Mouse (Mus musculus): ENCODE data around the gene Sh3d21. TPM values are rescaled to one million over a fixed set of nuclear protein-coding genes. Genes with fewer than 3 reads are reported as not detected.
A peak's percentile ranks its signal among the peaks of the same experiment; 100 is the strongest.

Gene Sh3d21
- total RNA-seq, 2 experiments from 2014 or later, result 0.59 to 0.81 TPM

DNA sequence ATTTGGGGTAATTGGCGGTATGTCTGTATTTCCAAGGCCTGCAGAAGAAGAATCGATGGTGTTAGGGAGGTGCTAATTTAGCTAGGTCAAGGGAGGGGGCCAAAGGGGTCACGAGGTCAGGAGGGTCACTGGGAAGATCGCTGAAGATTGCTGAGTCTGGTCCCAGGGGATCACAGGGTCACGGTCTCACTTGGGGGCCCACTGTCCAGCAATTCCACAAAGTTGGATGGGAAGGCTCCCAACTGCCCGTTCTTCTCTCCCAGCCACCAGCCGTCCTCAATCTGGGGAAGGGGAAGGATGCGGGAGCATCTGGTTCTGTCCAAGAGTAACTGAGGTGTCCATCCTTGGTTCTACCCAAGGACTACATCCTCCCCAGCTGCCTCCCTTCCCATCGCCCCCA lies 1.3 kb downstream of the Sh3d21 start:
- TF ChIP-seq CTCF (conservative IDR thresholded peaks at IDR 0.05), result no peak
- DNase-seq (ENCODE audit: low spot score in 2 of 2), result no peak
- no peak overlapping the region; the same call in 1 of the 2 replicates for H3K27ac ChIP-seq
- H3K4me3 ChIP-seq, result peak overlapping the region; percentile 83; the same call in 1 of the 2 replicates

DNA sequence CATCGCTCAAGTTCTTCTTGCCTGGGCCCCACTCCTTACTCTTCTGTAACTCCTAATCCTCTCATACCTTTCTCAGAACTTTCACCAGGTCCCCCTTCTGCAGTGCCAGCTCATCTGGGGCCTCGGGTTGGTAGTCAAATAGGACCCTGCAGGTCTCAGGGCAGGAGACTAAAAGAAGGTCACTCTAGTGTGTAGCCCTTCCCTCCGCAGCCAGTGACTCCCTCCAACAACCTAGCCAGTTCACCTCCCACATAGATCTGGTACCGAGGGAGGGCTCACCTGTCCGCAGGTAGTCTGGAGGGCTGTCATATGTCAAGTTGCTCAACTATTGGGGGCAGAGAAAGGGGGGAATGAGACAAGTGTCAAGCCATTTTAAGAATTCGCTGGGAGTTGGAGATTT lies 1.8 kb downstream of the Sh3d21 start:
- Histone ChIP-seq H3K4me3 (no peak overlapping the region), H3K27ac (no peak overlapping the region)
- TF ChIP-seq CTCF (conservative IDR thresholded peaks at IDR 0.05), result no peak
- no peak for DNase-seq (ENCODE audit: low spot score in 2 of 2)

DNA sequence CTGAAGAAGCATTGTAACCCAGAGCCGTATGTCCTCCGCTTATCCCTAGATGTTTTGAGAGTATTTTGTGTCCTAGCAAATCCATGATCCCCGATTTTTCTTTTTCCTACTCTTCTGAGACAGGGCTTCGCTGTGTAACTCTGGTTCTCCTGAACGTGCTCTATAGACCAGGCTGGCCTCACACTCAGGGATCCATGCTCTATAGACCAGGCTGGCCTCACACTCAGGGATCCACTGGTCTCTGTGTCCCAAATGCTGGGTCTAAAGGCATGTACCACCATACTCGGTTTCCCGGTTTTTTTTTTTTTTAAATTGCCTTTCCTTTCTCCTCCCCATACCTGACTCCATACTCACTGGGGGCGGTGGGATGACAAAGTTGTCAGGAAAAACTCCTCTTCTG lies 2.3 kb downstream of the Sh3d21 start:
- H3K4me3 ChIP-seq, result no peak overlapping the region
- H3K27ac ChIP-seq, result no peak overlapping the region
- TF ChIP-seq CTCF (conservative IDR thresholded peaks at IDR 0.05), result no peak
- DNase-seq (ENCODE audit: low spot score in 2 of 2), result no peak

DNA sequence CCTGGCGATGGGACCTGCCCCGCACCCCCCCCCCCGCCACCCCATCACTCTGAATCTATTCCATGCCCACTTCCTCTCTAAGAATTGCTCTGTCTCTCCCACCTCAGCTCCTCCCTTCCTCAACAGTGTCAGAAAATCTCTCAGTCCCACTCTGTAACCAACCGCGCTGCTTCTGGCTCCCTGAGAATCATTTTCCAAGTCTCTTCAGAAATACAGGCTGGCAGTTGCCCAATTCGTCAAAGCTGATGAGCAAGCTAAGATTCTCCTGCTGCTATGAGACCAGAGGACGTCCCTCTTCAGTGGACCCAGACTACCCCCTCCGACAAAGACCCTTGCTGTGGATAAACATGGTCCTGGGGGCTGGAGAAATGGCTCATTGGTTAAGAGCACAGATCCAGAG lies 3.8 kb downstream of the Sh3d21 start:
- TF ChIP-seq CTCF (conservative IDR thresholded peaks at IDR 0.05), result no peak
- Histone ChIP-seq H3K27ac (no peak overlapping the region), H3K4me3 (no peak overlapping the region)
- DNase-seq (ENCODE audit: low spot score in 2 of 2), result no peak

DNA sequence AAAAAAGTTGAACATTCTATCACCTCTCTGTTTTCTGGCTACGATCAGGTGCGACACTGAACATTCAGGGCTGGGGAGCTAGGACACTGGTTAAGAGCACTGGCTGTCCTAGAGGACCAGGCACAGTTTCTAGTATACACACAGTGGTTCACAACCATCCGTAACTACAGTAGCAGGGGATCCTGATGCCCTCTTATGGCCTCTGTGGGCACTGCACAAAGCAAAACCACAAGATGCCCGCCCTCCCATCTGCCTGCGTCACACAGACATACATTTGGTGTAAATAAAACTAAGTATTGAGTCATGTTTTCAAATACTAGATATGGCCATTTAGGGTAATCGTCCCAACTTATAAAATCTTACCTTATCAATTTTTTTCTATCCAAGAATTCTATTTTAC lies 5.7 kb downstream of the Sh3d21 start:
- H3K4me3 ChIP-seq, result no peak overlapping the region
- TF ChIP-seq CTCF (conservative IDR thresholded peaks at IDR 0.05), result peak; percentile 52

DNA sequence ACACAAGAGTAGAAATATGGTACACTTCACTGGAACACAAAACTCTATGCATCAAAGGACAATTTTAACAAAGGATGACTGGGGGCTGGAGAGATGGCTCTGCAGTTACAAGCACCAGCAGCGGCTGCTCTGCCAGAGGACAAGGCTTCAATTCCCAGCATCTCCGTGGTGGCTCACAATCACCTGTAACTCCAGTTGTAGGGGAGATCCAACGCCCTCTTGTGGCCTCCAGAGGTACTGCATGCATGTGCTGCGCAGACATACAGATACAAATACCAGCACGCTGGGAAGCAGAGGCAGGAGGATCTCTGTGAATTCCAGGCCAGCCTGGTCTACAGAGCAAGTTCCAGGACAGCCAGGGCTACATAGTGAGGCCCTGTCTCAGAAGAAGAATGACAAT lies 6.7 kb downstream of the Sh3d21 start:
- peak; percentile 80 for TF ChIP-seq CTCF (conservative IDR thresholded peaks at IDR 0.05)
- H3K4me3 ChIP-seq, result no peak overlapping the region
- H3K27ac ChIP-seq, result no peak overlapping the region
- DNase-seq (ENCODE audit: low spot score in 2 of 2), result no peak

More for the DNA sequence above, 5.7 kb downstream of the Sh3d21 start:
- DNase-seq (ENCODE audit: low spot score in 2 of 2), result no peak
- H3K27ac ChIP-seq, result no peak overlapping the region

DNA sequence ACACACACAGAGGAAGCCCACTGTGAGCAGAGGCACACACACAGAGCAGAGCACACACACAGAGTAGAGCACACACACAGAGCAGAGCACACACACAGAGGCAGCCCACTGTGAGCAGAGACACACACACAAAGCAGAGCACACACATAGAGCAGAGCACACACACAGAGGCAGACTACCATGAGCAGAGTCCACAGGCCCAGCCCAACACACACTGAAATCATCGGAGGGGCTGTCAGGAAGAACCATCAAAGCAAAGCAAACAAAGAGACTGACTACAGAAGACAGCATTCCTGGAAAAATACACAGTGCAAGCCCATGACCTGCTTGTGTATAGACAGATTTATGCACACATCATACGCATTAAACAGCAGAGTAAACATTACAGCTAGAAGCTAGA lies 7.4 kb downstream of the Sh3d21 start:
- DNase-seq (ENCODE audit: low spot score in 2 of 2), result no peak
- TF ChIP-seq CTCF (conservative IDR thresholded peaks at IDR 0.05), result no peak
- Histone ChIP-seq H3K4me3 (no peak overlapping the region), H3K27ac (no peak overlapping the region)

DNA sequence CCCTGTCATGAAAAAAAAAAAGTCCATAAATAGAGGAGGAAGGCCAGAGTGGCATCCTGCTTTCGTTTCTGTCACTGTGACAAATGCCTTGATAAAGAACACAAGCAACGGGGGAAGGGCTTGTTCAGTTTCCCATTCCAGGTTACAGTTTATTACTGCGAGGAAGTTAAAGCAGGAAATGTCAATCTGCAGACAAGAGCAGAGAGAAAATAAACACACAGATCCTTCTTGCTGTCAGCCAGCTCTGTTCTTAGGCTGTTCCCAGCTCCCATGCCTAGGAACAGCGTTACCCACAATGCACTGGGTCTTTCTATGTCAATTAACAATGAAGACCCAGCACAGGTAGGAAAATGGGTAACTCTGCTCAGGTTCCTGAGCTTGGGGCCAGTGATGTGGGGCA lies 8.1 kb downstream of the Sh3d21 start:
- H3K27ac ChIP-seq, result no peak overlapping the region
- H3K4me3 ChIP-seq, result no peak overlapping the region
- no peak for TF ChIP-seq CTCF (conservative IDR thresholded peaks at IDR 0.05)
- DNase-seq (ENCODE audit: low spot score in 2 of 2), result no peak

DNA sequence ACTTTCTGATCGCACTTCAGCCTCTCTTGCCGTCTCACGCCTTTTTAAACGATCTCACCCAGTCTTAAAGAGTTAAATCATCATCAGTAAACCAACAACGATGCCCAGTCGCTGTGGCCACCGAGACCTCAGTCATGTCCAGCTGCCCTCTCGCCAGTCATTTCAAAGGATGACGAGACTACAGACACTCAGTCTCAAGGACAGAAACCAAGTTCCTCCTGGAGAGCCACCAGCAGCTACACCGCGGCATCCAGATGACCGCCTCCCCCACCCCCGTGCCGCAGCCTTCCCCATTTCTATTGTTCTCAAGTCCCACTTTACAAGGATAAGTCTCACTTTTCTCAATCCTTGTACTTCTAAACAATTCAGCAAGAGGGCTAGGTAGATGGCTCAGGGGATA lies 10.4 kb downstream of the Sh3d21 start:
- no peak overlapping the region for H3K4me3 ChIP-seq
- no peak for DNase-seq (ENCODE audit: low spot score in 2 of 2)
- no peak overlapping the region for H3K27ac ChIP-seq
- TF ChIP-seq CTCF (conservative IDR thresholded peaks at IDR 0.05), result no peak

DNA sequence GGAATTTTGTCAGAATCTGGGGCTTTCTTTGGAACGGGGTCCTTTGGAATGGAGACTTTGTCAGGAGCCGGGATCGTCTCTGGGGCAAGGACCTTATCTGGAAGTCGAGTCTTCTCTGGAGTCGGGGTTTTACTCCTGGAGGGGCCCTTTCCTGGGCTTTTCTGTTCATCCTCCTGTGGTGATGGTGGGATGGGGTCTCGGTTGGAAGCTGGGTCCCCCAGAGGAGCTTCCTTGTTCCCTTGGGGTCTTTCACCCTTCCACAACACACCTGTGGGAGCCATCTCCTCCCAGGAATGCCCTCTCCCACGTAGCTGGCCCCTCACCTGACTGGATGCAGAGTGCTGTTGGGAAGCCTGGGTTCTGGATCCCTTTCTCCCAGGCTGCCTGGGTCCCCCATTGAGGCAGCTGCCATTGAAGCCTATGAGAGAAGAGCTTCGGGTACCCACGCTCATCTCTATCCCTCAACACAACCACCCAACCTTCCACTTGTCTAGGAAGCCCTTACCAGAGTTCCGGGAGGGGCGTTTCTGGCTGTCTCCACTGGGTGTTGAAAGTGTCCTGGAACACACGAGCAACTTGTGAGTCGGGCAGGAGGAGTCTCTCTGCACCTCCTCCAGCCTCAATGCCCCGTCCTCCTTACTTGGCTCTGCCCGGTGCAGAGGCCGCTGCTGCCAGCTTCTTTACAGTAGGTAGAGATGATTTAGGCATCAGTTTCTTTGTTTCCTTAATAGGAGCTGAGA lies 11.4 kb downstream of the Sh3d21 start:
- Histone ChIP-seq H3K27ac (no peak overlapping the region), H3K4me3 (no peak overlapping the region)
- no peak for DNase-seq (ENCODE audit: low spot score in 2 of 2)
- no peak for TF ChIP-seq CTCF (conservative IDR thresholded peaks at IDR 0.05)

DNA sequence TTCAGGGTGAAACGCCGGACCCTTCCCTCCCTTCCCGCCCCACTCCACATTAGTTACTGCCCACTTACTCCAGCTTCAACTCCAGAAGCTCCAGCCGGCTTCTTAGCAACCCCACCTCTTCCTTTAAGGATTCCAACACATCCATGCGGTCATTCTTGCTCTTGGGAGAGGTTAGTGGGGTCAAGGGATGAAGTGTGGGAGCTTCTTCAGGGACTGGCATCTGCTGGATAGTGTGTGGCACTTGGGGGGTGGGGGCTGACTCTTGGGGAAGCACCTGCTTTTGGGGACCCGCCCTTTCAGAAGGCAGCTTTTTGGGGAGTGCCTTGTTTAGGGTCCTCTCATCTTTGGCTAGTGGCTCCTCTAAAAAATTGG lies 12.4 kb downstream of the Sh3d21 start:
- Histone ChIP-seq H3K4me3 (no peak overlapping the region), H3K27ac (no peak overlapping the region)
- TF ChIP-seq CTCF (conservative IDR thresholded peaks at IDR 0.05), result no peak
- no peak for DNase-seq (ENCODE audit: low spot score in 2 of 2)

DNA sequence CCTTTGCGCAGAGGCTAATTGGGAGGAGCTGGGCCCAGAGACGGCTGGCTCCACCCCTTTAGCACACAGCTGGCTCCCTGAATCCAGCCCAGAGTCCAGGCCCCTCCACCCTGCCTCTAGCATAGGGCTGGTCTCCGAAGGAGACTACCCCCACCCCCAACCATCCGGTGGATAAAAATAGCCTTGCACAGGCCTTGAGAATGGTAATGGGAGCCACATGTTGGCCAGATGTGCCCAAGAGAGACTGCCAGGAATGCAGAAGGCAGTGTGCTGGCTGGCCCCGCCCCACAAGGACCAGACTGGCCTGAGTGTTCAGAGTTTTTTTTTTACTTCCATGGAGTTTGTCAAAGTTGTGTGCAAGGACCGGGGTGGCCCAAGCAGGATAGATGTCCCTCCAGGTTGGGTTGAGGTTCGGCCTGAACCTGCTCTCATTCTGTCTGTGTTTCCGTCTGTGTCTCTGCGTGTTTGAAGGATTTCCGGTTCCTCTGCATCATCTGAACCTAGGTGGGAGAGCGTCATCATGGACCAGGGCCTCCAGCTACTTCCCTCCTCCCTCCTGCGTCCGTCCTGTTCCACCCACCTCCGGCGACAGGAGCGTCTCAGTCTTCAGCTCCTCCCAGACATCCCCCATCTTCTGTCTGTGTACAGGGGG lies 12.9 kb downstream of the Sh3d21 start:
- H3K4me3 ChIP-seq, result no peak overlapping the region; the same call in 1 of the 2 replicates
- no peak overlapping the region for H3K27ac ChIP-seq
- TF ChIP-seq CTCF (conservative IDR thresholded peaks at IDR 0.05), result no peak
- DNase-seq (ENCODE audit: low spot score in 2 of 2), result no peak

DNA sequence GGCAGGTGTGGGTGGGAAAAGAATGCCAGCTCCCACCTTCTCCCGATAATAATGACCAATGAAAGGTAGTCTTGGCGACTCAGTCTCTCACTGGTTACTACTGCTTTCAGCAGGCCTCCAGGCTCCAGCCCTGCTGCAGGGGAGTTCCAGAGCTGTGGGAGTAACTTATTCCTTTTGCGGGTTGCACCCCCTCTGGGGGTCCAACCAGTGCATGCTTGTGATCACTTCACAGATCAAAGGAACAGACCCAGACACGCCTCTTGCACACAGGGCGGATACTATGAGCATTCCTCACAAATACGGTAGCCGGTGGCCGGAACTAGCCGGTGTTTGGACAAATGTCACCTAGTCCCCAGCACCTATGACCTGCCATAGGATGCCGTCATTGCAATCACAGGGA lies 13.5 kb downstream of the Sh3d21 start:
- Histone ChIP-seq H3K4me3 (peak overlapping the region; percentile 61; the same call in 1 of the 2 replicates), H3K27ac (no peak overlapping the region)
- no peak for DNase-seq (ENCODE audit: low spot score in 2 of 2)
- no peak for TF ChIP-seq CTCF (conservative IDR thresholded peaks at IDR 0.05)

Data from layer of hippocampus, adult 2 months (tissue).